Mouse (Mus musculus): ENCODE measurements around the gene Gtpbp1. TPM values are rescaled to one million over a fixed set of nuclear protein-coding genes. Genes with fewer than 3 reads are reported as not detected.

Gtpbp1 gene
- polyA plus RNA-seq, 1 experiment from 2014 or later: 44.0 TPM

DNA sequence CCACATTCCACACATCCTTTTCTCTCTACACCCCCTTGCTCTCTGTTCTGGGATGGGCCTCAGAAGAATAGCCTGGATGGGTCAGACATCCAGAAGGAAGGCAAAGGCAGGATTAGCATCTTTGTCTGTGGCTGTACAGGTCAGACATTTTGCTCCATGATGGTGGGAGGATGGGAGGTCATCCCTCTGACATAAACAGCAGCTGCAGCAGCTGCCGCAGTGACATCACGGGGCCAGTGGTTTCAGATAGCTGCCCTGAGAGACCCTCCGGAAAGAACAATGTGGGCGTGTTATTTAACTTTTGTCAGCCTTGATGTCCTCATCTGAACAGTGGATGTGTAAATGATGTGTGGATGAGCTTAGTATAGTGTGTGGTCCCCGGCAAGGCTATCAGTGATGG, 55.2 kb downstream of the Gtpbp1 start:
- Histone ChIP-seq H3K4me3 (replicated peaks) (no peak overlapping the region), H3K4me1 (peaks cover 14% of the 10 kb centered on the region), H3K4me2 (no peak overlapping the region), H3K36me3 (no peaks in the 10 kb centered on the region), H3K9me3 (replicated peaks) (no peaks in the 10 kb centered on the region), H3K9ac (replicated peaks) (no peak overlapping the region), H3K27ac (replicated peaks) (no peak overlapping the region), H3K27me3 (replicated peaks) (no peaks in the 10 kb centered on the region)
- ATAC-seq (ENCODE audit: low FRiP score): no peak
- 94% methylated on average over 5 of the region's 5 CpGs for WGBS

DNA sequence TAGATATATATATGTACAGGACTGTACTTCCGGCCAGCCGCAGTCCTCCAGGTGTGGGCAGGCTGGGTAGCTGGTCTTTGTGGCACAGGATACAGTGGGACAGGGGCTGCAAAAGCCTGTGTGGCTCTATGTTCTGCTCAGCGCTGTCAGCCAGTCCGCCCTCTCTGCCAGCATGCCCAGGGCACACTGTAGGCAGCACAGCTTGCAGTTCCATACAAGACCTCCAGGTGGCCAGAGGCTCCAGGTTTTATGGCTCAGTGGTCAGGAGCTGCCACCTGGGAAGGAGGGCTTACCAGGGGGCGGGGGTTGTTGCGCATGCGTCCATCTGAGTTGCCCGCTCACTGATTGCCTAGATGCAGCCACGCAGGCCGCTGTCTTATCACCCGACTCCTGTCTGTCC, 57.4 kb downstream of the Gtpbp1 start:
- Histone ChIP-seq H3K4me1 (peaks cover 3% of the 10 kb centered on the region), H3K9me3 (replicated peaks) (no peaks in the 10 kb centered on the region), H3K27me3 (replicated peaks) (no peaks in the 10 kb centered on the region), H3K4me3 (replicated peaks) (no peak overlapping the region), H3K36me3 (no peaks in the 10 kb centered on the region), H3K4me2 (no peak overlapping the region), H3K27ac (replicated peaks) (no peak overlapping the region), H3K9ac (replicated peaks) (no peak overlapping the region)
- WGBS: 60% methylated on average over 11 of the region's 11 CpGs
- no peak for ATAC-seq (ENCODE audit: low FRiP score)

DNA sequence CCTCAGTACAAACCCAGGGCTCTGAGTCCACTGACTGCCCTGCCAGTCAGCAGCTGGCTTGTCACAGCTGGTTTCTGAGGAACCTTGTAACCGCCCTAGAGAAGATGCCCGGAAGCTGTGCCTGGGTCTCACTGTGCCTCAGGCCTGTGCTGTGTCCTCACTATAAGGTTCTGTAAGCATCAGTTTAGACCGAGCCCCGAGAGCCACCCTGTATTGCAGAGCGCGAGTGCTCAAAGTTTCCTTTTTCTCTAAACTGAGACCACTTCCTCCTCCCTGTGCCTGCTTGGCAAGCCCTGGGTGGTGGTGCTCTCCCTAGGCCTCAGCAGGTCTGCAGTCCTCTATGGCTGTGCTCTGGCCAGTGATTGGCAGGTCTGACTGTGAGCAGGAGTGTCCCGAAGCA, 58.5 kb downstream of the Gtpbp1 start:
- Histone ChIP-seq H3K4me3 (replicated peaks) (no peak overlapping the region), H3K9me3 (replicated peaks) (no peaks in the 10 kb centered on the region), H3K36me3 (no peaks in the 10 kb centered on the region), H3K9ac (replicated peaks) (no peak overlapping the region), H3K4me1 (peaks cover 4% of the 10 kb centered on the region; the same call in 1 of the 2 replicates), H3K27ac (replicated peaks) (no peak overlapping the region), H3K27me3 (replicated peaks) (no peaks in the 10 kb centered on the region), H3K4me2 (no peak overlapping the region)
- 91% methylated on average over 7 of the region's 7 CpGs for WGBS
- no peak for ATAC-seq (ENCODE audit: low FRiP score)

DNA sequence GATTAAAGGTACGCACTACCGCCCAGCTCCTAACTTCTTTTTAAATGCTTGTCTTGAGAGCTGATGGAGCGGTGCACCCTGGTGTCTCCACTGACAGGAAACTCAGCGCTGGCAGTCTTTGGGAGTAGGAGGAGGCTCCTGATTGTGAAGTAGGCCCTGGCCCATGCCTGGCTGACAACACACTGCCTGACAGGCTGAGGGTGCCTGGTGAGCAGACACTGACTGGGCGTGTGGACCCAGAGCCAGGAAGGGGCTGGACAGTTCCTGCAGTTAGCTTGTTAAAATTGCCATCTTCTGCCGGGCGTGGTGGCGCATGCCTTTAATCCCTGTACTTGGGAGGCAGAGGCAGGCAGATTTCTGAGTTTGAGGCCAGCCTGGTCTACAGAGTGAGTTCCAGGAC, 59.6 kb downstream of the Gtpbp1 start:
- Histone ChIP-seq H3K9ac (replicated peaks) (no peak overlapping the region), H3K4me1 (peaks cover 4% of the 10 kb centered on the region; the same call in 1 of the 2 replicates), H3K4me2 (no peak overlapping the region), H3K36me3 (no peaks in the 10 kb centered on the region), H3K27me3 (replicated peaks) (no peaks in the 10 kb centered on the region), H3K4me3 (replicated peaks) (no peak overlapping the region), H3K27ac (replicated peaks) (no peak overlapping the region), H3K9me3 (replicated peaks) (no peaks in the 10 kb centered on the region)
- WGBS: 90% methylated on average over 8 of the region's 8 CpGs
- no peak for ATAC-seq (ENCODE audit: low FRiP score)

DNA sequence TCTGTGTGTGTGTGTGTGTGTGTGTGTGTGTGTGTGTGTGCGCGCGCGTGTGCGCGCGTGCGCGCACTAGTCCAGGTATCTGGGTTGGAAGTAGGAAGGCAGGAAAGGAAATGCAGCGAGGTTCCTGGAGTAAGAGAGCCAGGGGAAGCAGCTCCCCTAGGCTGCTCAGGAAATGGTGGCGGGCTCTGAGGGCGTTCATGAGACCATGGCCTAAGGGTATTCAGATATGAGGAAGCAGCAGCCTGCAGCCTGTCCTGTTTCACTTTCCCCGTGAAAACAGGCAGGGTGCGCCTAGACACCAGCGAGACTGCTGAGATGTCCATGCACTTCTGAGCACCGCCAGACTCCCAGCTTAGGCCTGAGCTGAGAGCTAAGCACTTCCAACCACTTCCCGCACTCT, 61.1 kb downstream of the Gtpbp1 start:
- no peaks in the 10 kb centered on the region for H3K36me3 ChIP-seq
- no peak overlapping the region for H3K4me3 ChIP-seq (replicated peaks)
- no peaks in the 10 kb centered on the region for H3K9me3 ChIP-seq (replicated peaks)
- peaks cover 4% of the 10 kb centered on the region; the same call in 1 of the 2 replicates for H3K4me1 ChIP-seq
- ATAC-seq (ENCODE audit: low FRiP score): no peak
- H3K4me2 ChIP-seq: no peak overlapping the region
- no peaks in the 10 kb centered on the region for H3K27me3 ChIP-seq (replicated peaks)
- no peak overlapping the region for H3K27ac ChIP-seq (replicated peaks)
- WGBS: 81% methylated on average over 17 of the region's 17 CpGs
- H3K9ac ChIP-seq (replicated peaks): no peak overlapping the region

DNA sequence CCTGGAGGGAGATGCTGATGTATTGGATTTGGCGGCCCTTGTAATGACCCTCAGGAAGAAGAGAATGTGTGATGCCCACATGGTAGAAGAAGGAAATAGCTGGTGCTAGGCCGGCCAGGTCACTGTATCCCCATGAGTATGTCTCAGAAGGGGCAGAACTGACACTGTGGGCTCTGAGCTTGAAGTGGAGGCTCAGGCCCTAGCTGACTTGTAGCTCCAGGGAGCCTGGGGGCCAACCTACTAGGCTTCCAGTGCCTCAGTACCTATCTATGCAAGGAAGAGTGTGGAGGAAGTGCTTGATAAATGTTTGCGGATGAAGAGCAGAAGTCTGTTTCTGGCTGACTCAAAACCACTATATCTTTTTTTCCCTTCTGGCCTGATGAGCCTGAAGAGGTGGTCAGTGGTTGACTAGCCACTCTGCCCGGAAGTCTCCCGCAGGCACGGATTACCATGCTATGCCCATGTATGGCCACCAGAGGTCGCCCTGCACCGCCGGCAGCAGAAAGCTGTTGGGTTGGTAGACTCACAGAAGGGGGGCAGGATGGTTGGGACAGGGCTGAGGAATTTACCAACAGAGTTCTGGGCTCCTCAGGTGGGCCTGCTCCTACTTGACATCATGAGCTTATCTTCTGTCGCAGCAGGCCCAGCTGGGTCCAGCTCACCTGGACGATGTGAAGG, 62.2 kb downstream of the Gtpbp1 start:
- Histone ChIP-seq H3K4me2 (no peak overlapping the region), H3K36me3 (no peaks in the 10 kb centered on the region), H3K27me3 (replicated peaks) (no peaks in the 10 kb centered on the region), H3K4me3 (replicated peaks) (no peak overlapping the region), H3K27ac (replicated peaks) (no peak overlapping the region), H3K9me3 (replicated peaks) (no peaks in the 10 kb centered on the region), H3K9ac (replicated peaks) (no peak overlapping the region), H3K4me1 (peaks cover 4% of the 10 kb centered on the region; the same call in 1 of the 2 replicates)
- 22% methylated on average over 11 of the region's 11 CpGs for WGBS
- ATAC-seq (ENCODE audit: low FRiP score): peak; percentile 40

DNA sequence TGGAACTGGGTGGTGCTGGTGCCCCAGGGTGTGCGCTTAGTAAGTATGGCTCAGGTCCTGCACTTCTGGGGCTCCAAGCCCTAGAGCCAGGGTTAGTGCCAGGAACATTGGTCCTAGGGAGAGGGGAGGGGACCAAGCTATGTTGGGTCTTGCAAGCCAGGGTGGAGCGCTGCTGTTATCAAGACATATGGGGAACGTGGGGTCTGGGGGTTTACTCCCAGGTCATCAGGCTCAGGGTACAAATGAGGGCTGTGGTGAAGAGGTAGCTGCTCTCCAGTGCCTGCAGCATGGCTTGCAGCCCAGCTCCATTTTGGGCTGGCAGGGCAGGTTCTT, 62.7 kb downstream of the Gtpbp1 start:
- Histone ChIP-seq H3K9me3 (replicated peaks) (no peaks in the 10 kb centered on the region), H3K4me2 (no peak overlapping the region), H3K4me3 (replicated peaks) (no peak overlapping the region), H3K9ac (replicated peaks) (no peak overlapping the region), H3K27ac (replicated peaks) (no peak overlapping the region), H3K4me1 (peaks cover 4% of the 10 kb centered on the region; the same call in 1 of the 2 replicates), H3K36me3 (0 out of 2 replicates have a peak, but pooled peaks cover 2% of the 10 kb centered on the region), H3K27me3 (replicated peaks) (no peaks in the 10 kb centered on the region)
- WGBS: 96% methylated on average over 3 of the region's 3 CpGs
- ATAC-seq (ENCODE audit: low FRiP score): no peak

DNA sequence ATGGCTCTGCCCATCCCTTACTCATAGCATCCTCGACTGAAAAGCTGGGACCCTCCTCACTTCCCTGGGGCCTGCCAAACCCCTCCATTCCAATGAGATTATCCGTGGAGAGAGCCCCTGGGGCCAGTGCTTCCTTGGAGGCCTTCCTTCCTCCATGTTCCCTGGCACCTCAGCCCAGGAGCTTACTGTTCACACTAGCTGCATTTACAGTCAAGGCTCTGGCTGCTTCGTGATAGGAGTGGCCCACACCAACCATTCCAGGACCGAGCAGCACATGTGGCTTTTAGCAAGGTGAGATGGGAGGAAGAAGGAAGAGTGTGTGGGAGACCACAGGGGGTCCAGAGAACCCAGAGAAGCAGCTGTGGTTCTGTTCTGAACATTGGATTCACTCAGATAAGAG, 63.2 kb downstream of the Gtpbp1 start:
- Histone ChIP-seq H3K9ac (replicated peaks) (no peak overlapping the region), H3K36me3 (0 out of 2 replicates have a peak, but pooled peaks cover 2% of the 10 kb centered on the region), H3K4me3 (replicated peaks) (no peak overlapping the region), H3K4me2 (no peak overlapping the region), H3K9me3 (replicated peaks) (no peaks in the 10 kb centered on the region), H3K27me3 (replicated peaks) (no peaks in the 10 kb centered on the region), H3K27ac (replicated peaks) (no peak overlapping the region), H3K4me1 (peaks cover 4% of the 10 kb centered on the region; the same call in 1 of the 2 replicates)
- ATAC-seq (ENCODE audit: low FRiP score): no peak
- WGBS: 61% methylated on average over 4 of the region's 4 CpGs

DNA sequence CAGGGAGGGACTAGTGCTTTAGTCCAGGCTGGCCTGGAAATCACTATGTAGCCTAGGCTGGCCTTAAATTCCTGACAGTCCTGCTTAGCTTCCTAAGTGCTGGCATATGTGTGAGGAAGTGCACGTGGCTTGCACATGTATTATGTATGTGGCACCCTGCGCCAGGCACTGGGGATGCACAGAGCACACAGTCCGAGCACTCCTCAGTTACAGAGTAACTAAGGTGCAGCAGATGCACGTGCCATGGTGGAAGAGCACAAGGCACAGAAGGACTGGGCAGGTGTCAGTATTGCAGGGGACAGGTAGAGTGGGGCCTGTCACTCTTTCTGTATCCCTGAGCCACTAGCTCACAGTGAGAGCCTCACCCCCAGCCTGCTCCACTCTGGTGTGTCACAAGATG, 64.5 kb downstream of the Gtpbp1 start:
- H3K9me3 ChIP-seq (replicated peaks): no peaks in the 10 kb centered on the region
- WGBS: 82% methylated on average over 4 of the region's 4 CpGs
- H3K4me3 ChIP-seq (replicated peaks): no peak overlapping the region
- H3K4me2 ChIP-seq: no peak overlapping the region
- no peak overlapping the region for H3K9ac ChIP-seq (replicated peaks)
- peaks cover 4% of the 10 kb centered on the region; the same call in 1 of the 2 replicates for H3K4me1 ChIP-seq
- H3K36me3 ChIP-seq: 0 out of 2 replicates have a peak, but pooled peaks cover 2% of the 10 kb centered on the region
- H3K27me3 ChIP-seq (replicated peaks): no peaks in the 10 kb centered on the region
- no peak overlapping the region for H3K27ac ChIP-seq (replicated peaks)
- no peak for ATAC-seq (ENCODE audit: low FRiP score)

DNA sequence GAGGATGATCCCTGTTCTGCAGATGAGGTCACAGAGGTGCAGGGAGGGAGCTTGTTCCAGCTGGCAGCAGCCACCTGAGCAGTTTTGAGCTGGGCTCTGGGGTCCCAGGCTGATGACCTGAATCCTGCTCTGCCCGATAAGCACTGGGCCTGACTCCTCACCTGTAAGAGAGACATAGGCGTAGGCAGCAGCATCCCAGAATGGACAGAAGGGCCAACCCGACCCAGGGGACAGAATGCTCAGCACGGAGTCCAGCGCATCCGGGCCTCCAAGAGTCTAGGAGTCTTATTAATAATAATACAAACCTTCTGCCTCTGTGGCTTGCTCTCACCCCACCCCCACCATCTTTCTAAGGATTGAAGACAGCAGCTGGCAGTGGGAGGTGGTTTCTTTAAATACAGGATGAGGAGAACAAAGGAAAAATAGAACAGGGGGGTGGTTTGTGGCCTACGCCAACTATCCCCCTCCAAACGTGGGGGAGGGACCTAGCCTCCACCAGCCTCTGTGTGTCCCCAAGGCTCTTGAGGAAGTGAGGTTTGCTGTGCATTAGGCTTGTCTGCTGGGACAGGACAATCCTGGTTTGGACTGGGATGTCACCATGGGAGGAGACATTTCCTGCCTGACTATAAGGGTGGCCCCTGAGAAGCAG, 65.5 kb downstream of the Gtpbp1 start:
- H3K4me2 ChIP-seq: no peak overlapping the region
- no peaks in the 10 kb centered on the region for H3K9me3 ChIP-seq (replicated peaks)
- H3K27ac ChIP-seq (replicated peaks): no peak overlapping the region
- peaks cover 2% of the 10 kb centered on the region; the same call in 1 of the 2 replicates for H3K36me3 ChIP-seq
- peaks cover 4% of the 10 kb centered on the region; the same call in 1 of the 2 replicates for H3K4me1 ChIP-seq
- H3K27me3 ChIP-seq (replicated peaks): no peaks in the 10 kb centered on the region
- ATAC-seq (ENCODE audit: low FRiP score): no peak
- H3K4me3 ChIP-seq (replicated peaks): no peak overlapping the region
- H3K9ac ChIP-seq (replicated peaks): no peak overlapping the region
- WGBS: 80% methylated on average over 8 of the region's 8 CpGs

DNA sequence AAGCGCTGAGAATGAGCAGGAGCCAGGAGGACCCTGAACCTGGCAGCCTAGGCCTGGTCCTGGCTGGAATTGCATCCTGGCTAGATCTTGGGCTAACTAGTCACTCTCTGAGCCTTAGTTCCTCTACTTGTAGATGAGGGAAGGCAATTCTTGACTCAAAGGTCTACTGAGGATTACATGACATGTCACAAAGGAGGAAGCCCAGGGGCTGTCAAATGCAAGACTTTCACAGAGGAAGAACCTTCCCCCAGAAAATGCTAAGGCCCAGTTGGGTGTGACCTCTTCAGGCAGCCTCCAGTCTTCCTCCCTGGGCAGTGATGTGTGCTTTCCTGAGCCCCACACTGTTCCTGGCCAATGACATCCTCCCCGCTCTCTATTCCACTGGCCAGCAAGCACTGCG, 66.5 kb downstream of the Gtpbp1 start:
- Histone ChIP-seq H3K9ac (replicated peaks) (no peak overlapping the region), H3K36me3 (peaks cover 9% of the 10 kb centered on the region; the same call in 1 of the 2 replicates), H3K27me3 (replicated peaks) (no peaks in the 10 kb centered on the region), H3K9me3 (replicated peaks) (no peaks in the 10 kb centered on the region), H3K27ac (replicated peaks) (no peak overlapping the region), H3K4me2 (no peak overlapping the region), H3K4me1 (peaks cover 4% of the 10 kb centered on the region; the same call in 1 of the 2 replicates), H3K4me3 (replicated peaks) (no peak overlapping the region)
- no peak for ATAC-seq (ENCODE audit: low FRiP score)
- WGBS: 87% methylated on average over 3 of the region's 3 CpGs

DNA sequence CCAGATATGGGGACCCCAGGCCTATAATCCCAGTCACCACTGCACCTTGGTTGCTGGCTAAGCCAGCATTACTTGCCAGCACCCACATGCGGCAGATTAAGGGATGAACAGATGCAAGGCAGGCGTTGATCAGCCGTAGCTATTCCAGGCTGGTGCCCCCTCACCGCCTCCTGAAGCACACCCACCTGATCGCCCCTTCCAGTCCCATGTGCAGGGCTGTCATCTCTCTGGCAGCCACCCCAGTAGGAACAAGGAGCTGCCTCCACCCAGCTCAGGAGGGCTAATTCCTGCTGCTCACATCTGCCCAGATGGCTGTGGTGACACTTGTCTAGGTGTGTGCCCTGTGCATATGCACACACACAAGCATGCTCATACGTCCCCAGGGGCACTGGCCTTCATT, 70.3 kb downstream of the Gtpbp1 start:
- Histone ChIP-seq H3K4me1 (peaks cover 7% of the 10 kb centered on the region; the same call in 1 of the 2 replicates), H3K36me3 (peaks cover 25% of the 10 kb centered on the region), H3K4me3 (replicated peaks) (no peak overlapping the region), H3K27me3 (replicated peaks) (no peaks in the 10 kb centered on the region), H3K27ac (replicated peaks) (no peak overlapping the region), H3K4me2 (no peak overlapping the region), H3K9me3 (replicated peaks) (no peaks in the 10 kb centered on the region), H3K9ac (replicated peaks) (no peak overlapping the region)
- ATAC-seq (ENCODE audit: low FRiP score): no peak
- 88% methylated on average over 6 of the region's 6 CpGs for WGBS
